In the genomic region with DNA sequence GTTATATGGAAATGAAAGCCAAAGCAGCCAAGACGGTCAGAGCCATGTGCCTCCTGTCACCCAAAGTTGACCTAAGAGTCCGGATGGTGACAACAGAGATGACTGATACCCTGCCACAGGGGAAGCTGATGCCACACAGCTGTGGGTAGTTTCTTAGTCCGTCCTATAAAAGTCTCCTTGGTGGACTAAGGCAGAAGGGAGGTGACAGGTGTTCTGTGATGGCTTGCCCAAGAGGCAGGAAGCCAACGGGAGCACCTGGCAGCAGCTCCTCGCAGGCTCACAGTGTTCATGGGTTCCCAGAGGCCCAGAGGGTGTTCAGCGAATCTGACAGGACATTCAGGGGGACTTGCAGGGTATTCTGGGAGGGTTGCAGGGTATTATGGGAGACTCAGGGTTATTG, we compare ENCODE assay signal across 24 mouse cellular contexts.
"Had no signal": no experiment of that assay in that cellular context is flagged by ENCODE, and none has a peak within 500 bp of the region (broad histone marks: within the 10 kb centered on the region; RNA-seq: fewer than 3 reads in every experiment).

No protein-coding gene starts in this region.

- H3K4me3 ChIP-seq: embryonic facial prominence, embryonic 10.5 days; embryonic facial prominence, embryonic 12.5 days; embryonic facial prominence, embryonic 13.5 days; embryonic facial prominence, embryonic 15.5 days; erythroblast, embryonic 14.5 days; forebrain, embryonic 10.5 days; forebrain, embryonic 12.5 days; forebrain, embryonic 13.5 days; forebrain, embryonic 15.5 days; heart, adult 2 months; heart, embryonic 10.5 days had no signal

- H3K27ac ChIP-seq: embryonic facial prominence, embryonic 10.5 days; embryonic facial prominence, embryonic 12.5 days; embryonic facial prominence, embryonic 13.5 days; embryonic facial prominence, embryonic 15.5 days; forebrain, embryonic 10.5 days; forebrain, embryonic 12.5 days; forebrain, embryonic 13.5 days; forebrain, embryonic 15.5 days; heart, adult 2 months; heart, embryonic 10.5 days had no signal

- DNase-seq: cerebellum, adult 2 months; cerebellum, adult 8-10 months; cerebellum, adult 9-10 months; cerebellum, adult 9-11 months; cerebellum, postnatal 10 days; cerebellum, postnatal 14 days; cerebellum, postnatal 25 days; cerebellum, postnatal 36 days; embryo, embryonic 11 days; forebrain, postnatal 0 days; gastrocnemius, postnatal 14 days; heart, adult 11 months; heart, adult 18-20 months; heart, adult 2 months had no signal
